Mouse (Mus musculus) ES-E14 (cell line): ENCODE results near the gene H2afb1. TPM values are rescaled to one million over a fixed set of nuclear protein-coding genes. Genes with fewer than 3 reads are reported as not detected.
"Not testable (repeated sequence)": the region's sequence is repeated elsewhere in the genome, so short reads cannot be mapped to it uniquely, and the experiment has no call there.

Experiments used
- DNase-seq: peaks from one replicate; pipeline ENCODE4 v3.0.0-alpha.2; 2013; ENCODE audit warnings: low read depth, low spot score
- H3K27ac ChIP-seq: 2 replicates; pipeline ENCODE4 v1.5.1; 2012; ENCODE audit warnings: low read depth, mild to moderate bottlenecking, low read length, moderate library complexity, mixed read lengths; ENCODE audit not compliant: poor library complexity, insufficient read depth, severe bottlenecking
- H3K36me3 ChIP-seq: 2 replicates; pipeline ENCODE4 v1.6.1; 2012; ENCODE audit warnings: mild to moderate bottlenecking, low read length, moderate library complexity, mixed read lengths; ENCODE audit not compliant: control insufficient read depth, poor library complexity, insufficient read depth, severe bottlenecking
- H3K4me1 ChIP-seq, 2 experiments: fragments of 150-350 bp in 1 of 2; sonication (generic) in 1 of 2; 2 replicates each; pipeline ENCODE4 v1.6.1; 2012; ENCODE audit warnings: low read length in 2 of 2, mild to moderate bottlenecking in 1 of 2, mixed read lengths in 1 of 2; ENCODE audit not compliant: control insufficient read depth in 2 of 2, insufficient read depth in 2 of 2, poor library complexity in 1 of 2
- H3K4me3 ChIP-seq, 2 experiments: fragments of 150-350 bp in 1 of 2; sonication (generic) in 1 of 2; 2 replicates each; pipeline ENCODE4 v1.5.1; 2012; ENCODE audit warnings: low read length in 2 of 2, low read depth in 1 of 2, mild to moderate bottlenecking in 1 of 2, mixed read lengths in 1 of 2; ENCODE audit not compliant: insufficient read depth in 1 of 2, poor library complexity in 1 of 2, severe bottlenecking in 1 of 2
- H3K9ac ChIP-seq: 2 replicates; pipeline ENCODE4 v1.6.1; 2012; ENCODE audit warnings: low read depth, mild to moderate bottlenecking, low read length, mixed read lengths; ENCODE audit not compliant: poor library complexity, insufficient read depth, severe bottlenecking
- H3K9me3 ChIP-seq: fragments of 150-350 bp; sonication (generic); 2 replicates; pipeline ENCODE4 v1.6.1; 2012; ENCODE audit warnings: low read depth, mild to moderate bottlenecking, low read length; ENCODE audit not compliant: control insufficient read depth, insufficient read depth
- CHD2 ChIP-seq: IDR thresholded peaks from 2 replicates; pipeline ENCODE4 v1.6.1; 2014; ENCODE audit warnings: mild to moderate bottlenecking, low read depth, low read length, inconsistent platforms
- HCFC1 ChIP-seq: IDR thresholded peaks from 2 replicates; pipeline ENCODE4 v1.6.1; 2012; ENCODE audit warnings: low read length, inconsistent platforms, borderline replicate concordance; ENCODE audit not compliant: insufficient read depth
- MAFK ChIP-seq: IDR thresholded peaks from 2 replicates; pipeline ENCODE4 v1.6.1; 2014; ENCODE audit warnings: mild to moderate bottlenecking, low read depth, low read length, inconsistent platforms; ENCODE audit not compliant: insufficient read depth
- ZC3H11A ChIP-seq: IDR thresholded peaks from 2 replicates; pipeline ENCODE4 v1.6.1; 2012; ENCODE audit warnings: low read depth, mild to moderate bottlenecking, inconsistent platforms, low read length, borderline replicate concordance
- ZNF384 ChIP-seq: IDR thresholded peaks from 2 replicates; pipeline ENCODE4 v1.6.1; 2012; ENCODE audit warnings: low read depth, low read length, inconsistent platforms
- in situ Hi-C, 2 experiments: fragments of 600-800 bp; cut with MboI; formaldehyde crosslinking; loops; one replicate each; pipeline ENCODE4 v1.15.1; 2025; ENCODE audit warnings: low sequenced_read_pairs in 2 of 2, inconsistent platforms in 1 of 2; ENCODE audit not compliant: unreplicated experiment in 2 of 2
- total RNA-seq: library from RNA; depleted of rRNA; stranded (reverse); fragments of 300-350 nt; gene quantifications from 2 replicates; pipeline ENCODE4 v1.2.3, GENCODE M21; 2012; rRNA removed

H2afb1 gene
- not detected in 2 replicates for total RNA-seq

DNA sequence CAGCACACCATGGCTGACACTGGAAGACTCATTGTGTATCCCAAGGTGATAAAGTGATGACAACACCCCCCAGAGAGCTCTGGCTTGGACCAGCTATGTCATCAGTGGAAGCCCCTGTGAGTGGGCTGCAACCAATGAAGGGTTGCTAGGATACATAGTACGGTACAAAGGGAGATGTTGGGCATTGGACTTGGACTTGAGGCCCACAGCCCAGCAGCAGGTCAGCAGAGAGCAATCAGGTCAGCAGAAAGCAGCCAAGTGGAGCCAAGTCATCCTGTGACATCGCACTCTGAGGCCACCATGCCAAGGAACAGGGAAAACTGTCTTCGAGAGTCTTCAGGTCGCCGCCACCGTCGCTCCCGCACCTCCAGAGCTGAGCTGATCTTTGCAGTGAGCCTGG is at the start of gene H2afb1:
H2afb1 (plus strand) TSS at position 301 of the 400 bp plus-strand sequence.
- in situ Hi-C loops, H3K9ac ChIP-seq, H3K4me1 ChIP-seq, DNase-seq, H3K9me3 ChIP-seq, H3K27ac ChIP-seq, H3K4me3 ChIP-seq, H3K36me3 ChIP-seq: not testable (repeated sequence)

GRCm38 (mm10) chrX:117036085-117036484 is 21.5 kb downstream of the H2afb1 start:
- H3K9me3 ChIP-seq = no peaks in the 10 kb centered on the region
- no peak overlapping the region for H3K4me3 ChIP-seq
- H3K9ac ChIP-seq = no peak overlapping the region
- no peak for DNase-seq
- in situ Hi-C loops = no loop called here
- H3K27ac ChIP-seq = no peak overlapping the region
- no peaks in the 10 kb centered on the region for H3K36me3 ChIP-seq
- TF ChIP-seq MAFK (no peak), ZNF384 (no peak), CHD2 (no peak), HCFC1 (no peak), ZC3H11A (no peak)
- H3K4me1 ChIP-seq = no peaks in the 10 kb centered on the region
